Mouse (Mus musculus) stomach, embryonic 16.5 days (tissue): ENCODE measurements at regions not wholly inside any gene's neighbourhood (a gene's known extent, or its start where the extent isn't known, plus 50 kb on each side); places are given as distances from the start of the nearest gene placed in this dataset.

Experiments
- ATAC-seq: fragments of 200-750 bp; cut with Nextera tagmentation; 2 replicates; pipeline ENCODE4 v1.8.0; 2017; ENCODE audit warnings: moderate number of reproducible peaks, moderate TSS enrichment; ENCODE audit not compliant: insufficient read depth, low FRiP score
- H3K27ac ChIP-seq: fragments of 300-500 bp; sonication (generic); 2 replicates; pipeline ENCODE4 v1.5.1; 2014; ENCODE audit warnings: low read length
- H3K27me3 ChIP-seq: fragments of 300-500 bp; sonication (generic); 2 replicates; pipeline ENCODE4 v1.6.1; 2014; ENCODE audit warnings: low read length, control low read depth, mixed read lengths; ENCODE audit not compliant: control insufficient read depth, insufficient read depth
- H3K36me3 ChIP-seq: fragments of 300-500 bp; sonication (generic); 2 replicates; pipeline ENCODE4 v1.6.1; 2014; ENCODE audit warnings: low read length; ENCODE audit not compliant: control insufficient read depth, insufficient read depth
- H3K4me1 ChIP-seq: fragments of 300-500 bp; sonication (generic); 2 replicates; pipeline ENCODE4 v1.6.1; 2014; ENCODE audit warnings: low read length, control low read depth, mixed read lengths; ENCODE audit not compliant: control insufficient read depth, insufficient read depth
- H3K4me2 ChIP-seq: fragments of 300-500 bp; sonication (generic); 2 replicates; pipeline ENCODE4 v1.6.1; 2014; ENCODE audit warnings: low read depth, low read length, mixed read lengths
- H3K4me3 ChIP-seq: fragments of 300-500 bp; sonication (generic); replicated peaks from 2 replicates; pipeline ENCODE4 v1.5.1; 2014; ENCODE audit warnings: mild to moderate bottlenecking, low read length
- H3K9ac ChIP-seq: fragments of 300-500 bp; sonication (generic); 2 replicates; pipeline ENCODE4 v1.6.1; 2014; ENCODE audit warnings: low read length
- H3K9me3 ChIP-seq: fragments of 300-500 bp; sonication (generic); replicated peaks from 2 replicates; pipeline ENCODE4 v1.6.1; 2016; ENCODE audit warnings: low read length, control low read depth; ENCODE audit not compliant: control insufficient read depth
- WGBS: fragments of 180-500 bp; shearing (Covaris S2); extraction: QIAGEN DNeasy Blood & Tissue Kit; methylation state at CpG from one replicate; pipeline ENCODE4 v1.1.7; 2014; 5-methylcytosine and 5-hydroxymethylcytosine counted together

GRCm38 (mm10) chr1:137901211-137901610 is 274.3 kb downstream of the Ptprc start:
- Histone ChIP-seq H3K4me1 (peaks cover 14% of the 10 kb centered on the region), H3K27me3 (no peaks in the 10 kb centered on the region), H3K4me2 (peak overlapping the region; percentile 68), H3K9ac (peak overlapping the region; percentile 72; the same call in 1 of the 2 replicates), H3K36me3 (no peaks in the 10 kb centered on the region), H3K9me3 (no peaks in the 10 kb centered on the region), H3K27ac (no peak overlapping the region), H3K4me3 (peak overlapping the region; percentile 63)
- 47% methylated on average over 5 of the region's 5 CpGs for WGBS
- no peak for ATAC-seq

GRCm38 (mm10) chr1:137900621-137901071 is 274.9 kb downstream of the Ptprc start:
- under 1% methylated on average over 8 of the region's 8 CpGs for WGBS
- Histone ChIP-seq H3K9me3 (no peaks in the 10 kb centered on the region), H3K4me3 (peak overlapping the region; percentile 63), H3K27ac (peak overlapping the region; percentile 89), H3K9ac (peak overlapping the region; percentile 72), H3K4me2 (peak overlapping the region; percentile 68), H3K27me3 (no peaks in the 10 kb centered on the region), H3K4me1 (peaks cover 14% of the 10 kb centered on the region), H3K36me3 (no peaks in the 10 kb centered on the region)
- ATAC-seq: peak; percentile 4; the same call in 1 of the 2 replicates

- H3K27ac ChIP-seq: peak overlapping the region; percentile 89
- under 1% methylated on average over 14 of the region's 14 CpGs for WGBS
- H3K9me3 ChIP-seq: no peaks in the 10 kb centered on the region
- H3K36me3 ChIP-seq: no peaks in the 10 kb centered on the region
- H3K4me3 ChIP-seq: peak overlapping the region; percentile 63
- peak overlapping the region; percentile 72 for H3K9ac ChIP-seq
- no peaks in the 10 kb centered on the region for H3K27me3 ChIP-seq
- H3K4me1 ChIP-seq: peaks cover 12% of the 10 kb centered on the region
- ATAC-seq: peak; percentile 89
- peak overlapping the region; percentile 68 for H3K4me2 ChIP-seq
Observed at GRCm38 (mm10) chr1:137899916-137900601, 275.4 kb downstream of the Ptprc start.

GRCm38 (mm10) chr1:137899305-137899704 is 276.2 kb downstream of the Ptprc start:
- H3K27ac ChIP-seq: peak overlapping the region; percentile 92
- no peaks in the 10 kb centered on the region for H3K27me3 ChIP-seq
- peak overlapping the region; percentile 63 for H3K4me3 ChIP-seq
- H3K4me1 ChIP-seq: peaks cover 12% of the 10 kb centered on the region
- peak overlapping the region; percentile 68 for H3K4me2 ChIP-seq
- peak overlapping the region; percentile 80 for H3K9ac ChIP-seq
- H3K36me3 ChIP-seq: no peaks in the 10 kb centered on the region
- 2% methylated on average over 6 of the region's 6 CpGs for WGBS
- H3K9me3 ChIP-seq: no peaks in the 10 kb centered on the region
- ATAC-seq: no peak

- ATAC-seq: no peak
- Histone ChIP-seq H3K4me1 (peaks cover 12% of the 10 kb centered on the region), H3K27me3 (no peaks in the 10 kb centered on the region), H3K4me3 (peak overlapping the region; percentile 63), H3K27ac (peak overlapping the region; percentile 92), H3K4me2 (peak overlapping the region; percentile 68), H3K36me3 (no peaks in the 10 kb centered on the region), H3K9me3 (no peaks in the 10 kb centered on the region), H3K9ac (peak overlapping the region; percentile 80)
- 2% methylated on average over 3 of the region's 3 CpGs for WGBS
Observed at GRCm38 (mm10) chr1:137898891-137899290, 276.6 kb downstream of the Ptprc start.

GRCm38 (mm10) chr1:137898397-137898796 is 277.1 kb downstream of the Ptprc start:
- peak; percentile 98 for ATAC-seq
- no peaks in the 10 kb centered on the region for H3K36me3 ChIP-seq
- H3K27me3 ChIP-seq: no peaks in the 10 kb centered on the region
- peak overlapping the region; percentile 68 for H3K4me2 ChIP-seq
- H3K27ac ChIP-seq: peak overlapping the region; percentile 92
- H3K9ac ChIP-seq: peak overlapping the region; percentile 80
- H3K9me3 ChIP-seq: no peaks in the 10 kb centered on the region
- peaks cover 12% of the 10 kb centered on the region for H3K4me1 ChIP-seq
- WGBS: 0% methylated on average over 11 of the region's 11 CpGs
- peak overlapping the region; percentile 63 for H3K4me3 ChIP-seq

GRCm38 (mm10) chr1:137881656-137882055 is 293.9 kb downstream of the Ptprc start:
- H3K27me3 ChIP-seq: no peaks in the 10 kb centered on the region
- H3K4me1 ChIP-seq: no peaks in the 10 kb centered on the region
- WGBS: 55% methylated on average over 3 of the region's 3 CpGs

GRCm38 (mm10) chr1:137874361-137874760 is 301.1 kb downstream of the Ptprc start:
- Histone ChIP-seq H3K36me3 (no peaks in the 10 kb centered on the region), H3K4me3 (no peak overlapping the region), H3K27me3 (no peaks in the 10 kb centered on the region), H3K9ac (no peak overlapping the region), H3K9me3 (no peaks in the 10 kb centered on the region), H3K27ac (no peak overlapping the region), H3K4me1 (no peaks in the 10 kb centered on the region), H3K4me2 (no peak overlapping the region)
- ATAC-seq: no peak
- WGBS: 61% methylated on average over 2 of the region's 2 CpGs

More at GRCm38 (mm10) chr1:137881656-137882055, 293.9 kb downstream of the Ptprc start:
- no peak overlapping the region for H3K4me3 ChIP-seq
- no peak overlapping the region for H3K27ac ChIP-seq
- no peak overlapping the region for H3K9ac ChIP-seq
- no peak overlapping the region for H3K4me2 ChIP-seq
- no peaks in the 10 kb centered on the region for H3K36me3 ChIP-seq
- H3K9me3 ChIP-seq: no peaks in the 10 kb centered on the region
- no peak for ATAC-seq

- WGBS: 55% methylated on average over 1 of the region's 1 CpGs
- H3K27me3 ChIP-seq: no peaks in the 10 kb centered on the region
- no peaks in the 10 kb centered on the region for H3K9me3 ChIP-seq
- H3K4me1 ChIP-seq: no peaks in the 10 kb centered on the region
- H3K27ac ChIP-seq: no peak overlapping the region
- no peak overlapping the region for H3K9ac ChIP-seq
- no peak for ATAC-seq
- H3K4me3 ChIP-seq: no peak overlapping the region
- H3K36me3 ChIP-seq: no peaks in the 10 kb centered on the region
- no peak overlapping the region for H3K4me2 ChIP-seq
Observed at GRCm38 (mm10) chr1:137873628-137874027, 301.9 kb downstream of the Ptprc start.
